Mouse (Mus musculus): ENCODE measurements around the gene Sec14l1. TPM values are rescaled to one million over a fixed set of nuclear protein-coding genes. Genes with fewer than 3 reads are reported as not detected.
A peak's percentile ranks its signal among the peaks of the same experiment; 100 is the strongest.

The Sec14l1 gene
- polyA plus RNA-seq, 1 experiment from 2014 or later = 46.7 TPM

GRCm38 (mm10) chr11:117104044-117104757 is 10.8 kb upstream of the Sec14l1 start:
- Histone ChIP-seq H3K27ac (no peak overlapping the region), H3K27me3 (ENCODE audit: poor library complexity, severe bottlenecking) (no peaks in the 10 kb centered on the region), H3K9me3 (no peaks in the 10 kb centered on the region), H3K4me1 (peaks cover 41% of the 10 kb centered on the region), H3K36me3 (replicated peaks) (no peaks in the 10 kb centered on the region), H3K4me3 (no peak overlapping the region)
- 86% methylated on average over 10 of the region's 10 CpGs for WGBS
- DNase-seq (ENCODE audit: extremely low spot score, low spot score) = no peak

- Histone ChIP-seq H3K36me3 (replicated peaks) (no peaks in the 10 kb centered on the region), H3K9me3 (no peaks in the 10 kb centered on the region), H3K4me3 (no peak overlapping the region), H3K27ac (no peak overlapping the region), H3K4me1 (peaks cover 33% of the 10 kb centered on the region), H3K27me3 (ENCODE audit: poor library complexity, severe bottlenecking) (no peaks in the 10 kb centered on the region)
- DNase-seq (ENCODE audit: extremely low spot score, low spot score) = no peak
- WGBS = 77% methylated on average over 3 of the region's 3 CpGs
Measured at GRCm38 (mm10) chr11:117105315-117105714, 9.7 kb upstream of the Sec14l1 start.

GRCm38 (mm10) chr11:117105850-117106249 is 9.1 kb upstream of the Sec14l1 start:
- no peak for DNase-seq (ENCODE audit: extremely low spot score, low spot score)
- WGBS = 88% methylated on average over 7 of the region's 7 CpGs
- peaks cover 33% of the 10 kb centered on the region for H3K4me1 ChIP-seq
- H3K27me3 ChIP-seq (ENCODE audit: poor library complexity, severe bottlenecking) = no peaks in the 10 kb centered on the region
- no peaks in the 10 kb centered on the region for H3K36me3 ChIP-seq (replicated peaks)
- H3K9me3 ChIP-seq = no peaks in the 10 kb centered on the region
- H3K27ac ChIP-seq = no peak overlapping the region
- H3K4me3 ChIP-seq = no peak overlapping the region

GRCm38 (mm10) chr11:117106633-117107334 is 8.2 kb upstream of the Sec14l1 start:
- H3K4me1 ChIP-seq = peaks cover 26% of the 10 kb centered on the region
- no peaks in the 10 kb centered on the region for H3K36me3 ChIP-seq (replicated peaks)
- no peak overlapping the region for H3K4me3 ChIP-seq
- peak; percentile 35 for DNase-seq (ENCODE audit: extremely low spot score, low spot score)
- WGBS = 17% methylated on average over 13 of the region's 13 CpGs
- no peaks in the 10 kb centered on the region for H3K9me3 ChIP-seq
- H3K27me3 ChIP-seq (ENCODE audit: poor library complexity, severe bottlenecking) = no peaks in the 10 kb centered on the region
- H3K27ac ChIP-seq = peak overlapping the region; percentile 81

GRCm38 (mm10) chr11:117107837-117108236 is 7.1 kb upstream of the Sec14l1 start:
- Histone ChIP-seq H3K4me1 (peaks cover 28% of the 10 kb centered on the region), H3K9me3 (no peaks in the 10 kb centered on the region), H3K27ac (no peak overlapping the region), H3K27me3 (ENCODE audit: poor library complexity, severe bottlenecking) (no peaks in the 10 kb centered on the region), H3K36me3 (replicated peaks) (no peaks in the 10 kb centered on the region), H3K4me3 (no peak overlapping the region)
- 91% methylated on average over 2 of the region's 2 CpGs for WGBS
- no peak for DNase-seq (ENCODE audit: extremely low spot score, low spot score)

- H3K4me1 ChIP-seq = peaks cover 30% of the 10 kb centered on the region
- no peak for DNase-seq (ENCODE audit: extremely low spot score, low spot score)
- no peaks in the 10 kb centered on the region for H3K27me3 ChIP-seq (ENCODE audit: poor library complexity, severe bottlenecking)
- H3K27ac ChIP-seq = no peak overlapping the region
- 84% methylated on average over 9 of the region's 9 CpGs for WGBS
- peaks cover 3% of the 10 kb centered on the region; the same call in 1 of the 2 replicates for H3K9me3 ChIP-seq
- H3K36me3 ChIP-seq (replicated peaks) = no peaks in the 10 kb centered on the region
- no peak overlapping the region for H3K4me3 ChIP-seq
Measured at GRCm38 (mm10) chr11:117108595-117108994, 6.4 kb upstream of the Sec14l1 start.

- H3K27ac ChIP-seq = no peak overlapping the region
- no peak for DNase-seq (ENCODE audit: extremely low spot score, low spot score)
- no peaks in the 10 kb centered on the region for H3K36me3 ChIP-seq (replicated peaks)
- H3K27me3 ChIP-seq (ENCODE audit: poor library complexity, severe bottlenecking) = no peaks in the 10 kb centered on the region
- peaks cover 35% of the 10 kb centered on the region for H3K4me1 ChIP-seq
- WGBS = 91% methylated on average over 12 of the region's 12 CpGs
- no peak overlapping the region for H3K4me3 ChIP-seq
- peaks cover 3% of the 10 kb centered on the region; the same call in 1 of the 2 replicates for H3K9me3 ChIP-seq
Measured at GRCm38 (mm10) chr11:117109179-117109954, 5.6 kb upstream of the Sec14l1 start.

- Histone ChIP-seq H3K27me3 (ENCODE audit: poor library complexity, severe bottlenecking) (no peaks in the 10 kb centered on the region), H3K4me3 (no peak overlapping the region)
Measured at GRCm38 (mm10) chr11:117111967-117112648, 2.9 kb upstream of the Sec14l1 start.

GRCm38 (mm10) chr11:117112649-117113051 is 2.3 kb upstream of the Sec14l1 start:
- Histone ChIP-seq H3K27me3 (ENCODE audit: poor library complexity, severe bottlenecking) (no peaks in the 10 kb centered on the region), H3K4me1 (peaks cover 55% of the 10 kb centered on the region), H3K4me3 (no peak overlapping the region), H3K9me3 (peaks cover 3% of the 10 kb centered on the region; the same call in 1 of the 2 replicates), H3K36me3 (replicated peaks) (peaks cover 8% of the 10 kb centered on the region), H3K27ac (no peak overlapping the region)
- WGBS = 69% methylated on average over 3 of the region's 3 CpGs
- no peak for DNase-seq (ENCODE audit: extremely low spot score, low spot score)

More at GRCm38 (mm10) chr11:117111967-117112648, 2.9 kb upstream of the Sec14l1 start:
- 89% methylated on average over 11 of the region's 11 CpGs for WGBS
- peaks cover 3% of the 10 kb centered on the region for H3K36me3 ChIP-seq (replicated peaks)
- H3K9me3 ChIP-seq = peaks cover 3% of the 10 kb centered on the region; the same call in 1 of the 2 replicates
- H3K4me1 ChIP-seq = peaks cover 52% of the 10 kb centered on the region
- no peak overlapping the region for H3K27ac ChIP-seq
- DNase-seq (ENCODE audit: extremely low spot score, low spot score) = no peak

- H3K27me3 ChIP-seq (ENCODE audit: poor library complexity, severe bottlenecking) = no peaks in the 10 kb centered on the region
- peaks cover 3% of the 10 kb centered on the region; the same call in 1 of the 2 replicates for H3K9me3 ChIP-seq
- H3K36me3 ChIP-seq (replicated peaks) = peaks cover 15% of the 10 kb centered on the region
- H3K4me3 ChIP-seq = no peak overlapping the region
- peaks cover 59% of the 10 kb centered on the region for H3K4me1 ChIP-seq
- DNase-seq (ENCODE audit: extremely low spot score, low spot score) = no peak
- H3K27ac ChIP-seq = 0 out of 2 replicates have a peak overlapping the region, but pooled peaks have one; percentile 93
- WGBS = 91% methylated on average over 5 of the region's 5 CpGs
Measured at GRCm38 (mm10) chr11:117113377-117113776, 1.6 kb upstream of the Sec14l1 start.

- DNase-seq (ENCODE audit: extremely low spot score, low spot score) = no peak
- H3K27me3 ChIP-seq (ENCODE audit: poor library complexity, severe bottlenecking) = no peaks in the 10 kb centered on the region
- H3K4me3 ChIP-seq = peak overlapping the region; percentile 75
- peaks cover 3% of the 10 kb centered on the region; the same call in 1 of the 2 replicates for H3K9me3 ChIP-seq
- 58% methylated on average over 13 of the region's 13 CpGs for WGBS
- H3K4me1 ChIP-seq = peaks cover 62% of the 10 kb centered on the region
- peak overlapping the region; percentile 93 for H3K27ac ChIP-seq
- peaks cover 15% of the 10 kb centered on the region for H3K36me3 ChIP-seq (replicated peaks)
Measured at GRCm38 (mm10) chr11:117114231-117114591, 757 bp upstream of the Sec14l1 start.

Measured in forebrain, embryonic 10.5 days (tissue).